Mouse (Mus musculus): Measurements from ENCODE around the gene Nomo1. TPM values are rescaled to one million over a fixed set of nuclear protein-coding genes. Genes with fewer than 3 reads are reported as not detected.

The Nomo1 gene
- polyA plus RNA-seq, 1 experiment from 2014 or later = 24.5 TPM

GRCm38 (mm10) chr7:46132229-46132628 lies 98.7 kb downstream of the Nomo1 start:
- H3K4me3 ChIP-seq (ENCODE audit: low read length) = no peak overlapping the region
- no peak overlapping the region for H3K4me2 ChIP-seq (replicated peaks; ENCODE audit: low read depth, low read length)
- peaks cover 4% of the 10 kb centered on the region; the same call in 1 of the 2 replicates for H3K4me1 ChIP-seq (ENCODE audit: control insufficient read depth, insufficient read depth, low read length)
- H3K9me3 ChIP-seq (ENCODE audit: control insufficient read depth, low read length) = no peaks in the 10 kb centered on the region
- 89% methylated on average over 12 of the region's 12 CpGs for WGBS
- no peak for ATAC-seq (ENCODE audit: low FRiP score, low TSS enrichment)
- H3K36me3 ChIP-seq (ENCODE audit: control insufficient read depth, insufficient read depth, low read length) = no peaks in the 10 kb centered on the region
- no peak overlapping the region for H3K27ac ChIP-seq (ENCODE audit: low read depth, low read length)
- H3K27me3 ChIP-seq (ENCODE audit: control insufficient read depth, insufficient read depth, low read length) = no peaks in the 10 kb centered on the region
- H3K9ac ChIP-seq (ENCODE audit: low read depth, low read length) = no peak overlapping the region

Other genes starting within 250 kb of the Nomo1 start
- gene Lmtk3, start 250.0 kb upstream of the Nomo1 start, polyA plus RNA-seq (2014; fragmentation: Nextera tagmentation; extraction: Ambion mirVana) = 2.8 and 4.2 TPM in 2 replicates
- gene Sult2b1, start 249.0 kb upstream of the Nomo1 start, polyA plus RNA-seq (2014; fragmentation: Nextera tagmentation; extraction: Ambion mirVana) = 3.2 and 3.8 TPM in 2 replicates
- 109 and 111 TPM in 2 replicates for gene Cyth2, start 219.1 kb upstream of the Nomo1 start, polyA plus RNA-seq (2014; fragmentation: Nextera tagmentation; extraction: Ambion mirVana)
- 1.2 and 1.3 TPM in 2 replicates for gene Kcnj14, start 208.9 kb upstream of the Nomo1 start, polyA plus RNA-seq (2014; fragmentation: Nextera tagmentation; extraction: Ambion mirVana)
- gene Grwd1, start 202.8 kb upstream of the Nomo1 start, polyA plus RNA-seq (2014; fragmentation: Nextera tagmentation; extraction: Ambion mirVana) = 69.5 and 93.5 TPM in 2 replicates
- 145 and 184 TPM in 2 replicates for gene Kdelr1, start 160.9 kb upstream of the Nomo1 start, polyA plus RNA-seq (2014; fragmentation: Nextera tagmentation; extraction: Ambion mirVana)
- 0.28 and 0.37 TPM in 2 replicates for gene Grin2d, start 155.3 kb upstream of the Nomo1 start, polyA plus RNA-seq (2014; fragmentation: Nextera tagmentation; extraction: Ambion mirVana)
- gene Syngr4, start 137.0 kb upstream of the Nomo1 start, polyA plus RNA-seq (2014; fragmentation: Nextera tagmentation; extraction: Ambion mirVana) = 0.90 and 2.1 TPM in 2 replicates
- gene Tmem143, start 136.8 kb upstream of the Nomo1 start, polyA plus RNA-seq (2014; fragmentation: Nextera tagmentation; extraction: Ambion mirVana) = 4.5 and 5.0 TPM in 2 replicates
- gene Emp3, start 112.3 kb upstream of the Nomo1 start, polyA plus RNA-seq (2014; fragmentation: Nextera tagmentation; extraction: Ambion mirVana) = 171 and 182 TPM in 2 replicates
- gene Ccdc114, start 109.6 kb upstream of the Nomo1 start, polyA plus RNA-seq (2014; fragmentation: Nextera tagmentation; extraction: Ambion mirVana) = 8.0 and 10.0 TPM in 2 replicates
- gene Abcc6, start 3.4 kb upstream of the Nomo1 start, polyA plus RNA-seq (2014; fragmentation: Nextera tagmentation; extraction: Ambion mirVana) = 0.04 and 0.53 TPM in 2 replicates
- 0.10 and 0.19 TPM in 2 replicates for gene Kcnj11, start 67.1 kb downstream of the Nomo1 start, polyA plus RNA-seq (2014; fragmentation: Nextera tagmentation; extraction: Ambion mirVana)
- 1.5 and 1.9 TPM in 2 replicates for gene Abcc8, start 146.3 kb downstream of the Nomo1 start, polyA plus RNA-seq (2014; fragmentation: Nextera tagmentation; extraction: Ambion mirVana)
- 4.7 and 8.7 TPM in 2 replicates for gene Ush1c, start 204.8 kb downstream of the Nomo1 start, polyA plus RNA-seq (2014; fragmentation: Nextera tagmentation; extraction: Ambion mirVana)
- gene Otog, start 207.3 kb downstream of the Nomo1 start, polyA plus RNA-seq (2014; fragmentation: Nextera tagmentation; extraction: Ambion mirVana) = 0.03 TPM in 1 of 2 replicates, not detected in the other

Data from kidney, embryonic 14.5 days (tissue).